Mouse (Mus musculus) hindbrain, embryonic 10.5 days (tissue): ENCODE measurements around the gene Lag3. TPM values are rescaled to one million over a fixed set of nuclear protein-coding genes. Genes with fewer than 3 reads are reported as not detected.
A peak's percentile ranks its signal among the peaks of the same experiment; 100 is the strongest.

Source experiments
- DNase-seq: peaks from one replicate; pipeline ENCODE4 v3.0.0-alpha.2; 2017; ENCODE audit warnings: low spot score
- H3K27ac ChIP-seq: fragments of 300-500 bp; sonication (generic); 2 replicates; pipeline ENCODE4 v1.5.1; 2016; ENCODE audit warnings: mild to moderate bottlenecking, moderate library complexity
- H3K27me3 ChIP-seq: fragments of 300-500 bp; sonication (generic); 2 replicates; pipeline ENCODE4 v1.6.1; 2016; ENCODE audit warnings: mild to moderate bottlenecking; ENCODE audit not compliant: poor library complexity, insufficient read depth, severe bottlenecking
- H3K36me3 ChIP-seq: fragments of 300-500 bp; sonication (generic); 2 replicates; pipeline ENCODE4 v1.6.1; 2016; ENCODE audit warnings: mild to moderate bottlenecking, moderate library complexity
- H3K4me1 ChIP-seq: fragments of 300-500 bp; sonication (generic); replicated peaks from 2 replicates; pipeline ENCODE4 v1.6.1; 2016; ENCODE audit warnings: mild to moderate bottlenecking
- H3K4me3 ChIP-seq: fragments of 300-500 bp; sonication (generic); 2 replicates; pipeline ENCODE4 v1.5.1; 2016; ENCODE audit warnings: mild to moderate bottlenecking, moderate library complexity
- H3K9me3 ChIP-seq: fragments of 300-500 bp; sonication (generic); 2 replicates; pipeline ENCODE4 v1.6.1; 2016; ENCODE audit warnings: mild to moderate bottlenecking, moderate library complexity
- WGBS: fragments of 180-500 bp; shearing (Covaris S2); methylation state at CpG from one replicate; pipeline ENCODE4 v1.1.7; 2016; 5-methylcytosine and 5-hydroxymethylcytosine counted together
- polyA plus RNA-seq: library from polyadenylated mRNA; unstranded; fragments of >200 nt; fragmentation: Nextera tagmentation; extraction: Ambion mirVana; gene quantifications from 2 replicates; pipeline ENCODE4 v1.2.1, GENCODE M21; 2016

The Lag3 gene
- polyA plus RNA-seq, 1 experiment from 2014 or later: 1.3 TPM

GRCm38 (mm10) chr6:124917518-124918330 is 6.2 kb upstream of the Lag3 start:
- Histone ChIP-seq H3K27ac (peak overlapping the region; percentile 100), H3K4me1 (peaks cover 88% of the 10 kb centered on the region), H3K4me3 (peak overlapping the region; percentile 90), H3K9me3 (no peaks in the 10 kb centered on the region), H3K27me3 (0 out of 2 replicates have a peak, but pooled peaks cover under 1% of the 10 kb centered on the region), H3K36me3 (peaks cover 29% of the 10 kb centered on the region)
- peak; percentile 92 for DNase-seq
- under 1% methylated on average over 86 of the region's 89 CpGs for WGBS

DNA sequence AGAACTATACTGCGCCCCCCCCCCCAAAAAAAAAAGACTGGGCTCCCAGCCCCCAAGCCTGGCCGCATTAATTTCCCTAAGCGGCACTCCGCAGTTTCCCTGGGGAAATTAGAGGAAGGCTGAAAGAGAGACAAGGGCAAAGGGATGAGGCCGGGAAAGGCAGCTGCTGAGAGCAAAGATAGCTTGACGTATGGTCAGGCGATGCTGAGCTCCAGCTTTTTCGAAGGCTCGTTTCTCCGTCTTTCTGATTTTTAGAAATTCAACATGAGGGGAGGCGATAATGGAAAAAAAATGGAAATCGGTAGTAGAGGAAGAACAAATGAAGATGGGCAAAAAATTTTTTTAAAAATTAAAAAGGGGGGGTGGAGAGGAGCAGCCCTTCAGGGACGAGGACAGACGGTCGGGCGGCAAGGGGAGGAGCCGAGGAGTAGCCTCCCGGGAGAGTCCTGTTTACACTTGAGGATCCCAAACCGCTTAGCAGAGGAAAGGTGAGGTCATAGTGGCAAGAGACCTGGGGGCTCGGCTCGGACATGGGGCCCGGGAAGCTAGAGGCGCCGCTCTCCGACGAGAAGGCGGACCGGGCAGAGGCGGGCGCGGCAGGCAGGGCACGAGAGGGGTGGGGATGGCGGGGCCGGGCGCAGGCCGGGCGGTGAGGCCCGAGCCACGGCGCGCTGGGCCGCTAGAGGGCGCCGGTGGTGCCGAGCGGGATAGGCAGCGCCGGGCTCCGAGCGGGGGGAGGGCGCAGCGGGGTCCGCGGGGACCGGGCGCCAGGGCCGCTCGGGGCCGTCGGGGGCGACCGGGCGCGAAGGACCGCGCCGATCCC is 5.4 kb upstream of the Lag3 start:
- peak; percentile 85 for DNase-seq
- peaks cover 83% of the 10 kb centered on the region for H3K4me1 ChIP-seq
- no peaks in the 10 kb centered on the region for H3K9me3 ChIP-seq
- peaks cover 8% of the 10 kb centered on the region; the same call in 1 of the 2 replicates for H3K27me3 ChIP-seq
- H3K36me3 ChIP-seq: peaks cover 32% of the 10 kb centered on the region
- peak overlapping the region; percentile 100 for H3K27ac ChIP-seq
- peak overlapping the region; percentile 90 for H3K4me3 ChIP-seq
- WGBS: under 1% methylated on average over 67 of the region's 67 CpGs

- peak; percentile 51 for DNase-seq
- WGBS: 7% methylated on average over 12 of the region's 12 CpGs
- H3K4me3 ChIP-seq: peak overlapping the region; percentile 90
- H3K4me1 ChIP-seq: peaks cover 81% of the 10 kb centered on the region
- peaks cover 16% of the 10 kb centered on the region for H3K27me3 ChIP-seq
- peak overlapping the region; percentile 100 for H3K27ac ChIP-seq
- H3K9me3 ChIP-seq: no peaks in the 10 kb centered on the region
- peaks cover 32% of the 10 kb centered on the region for H3K36me3 ChIP-seq
Observed at GRCm38 (mm10) chr6:124915942-124916694, 4.6 kb upstream of the Lag3 start.

DNA sequence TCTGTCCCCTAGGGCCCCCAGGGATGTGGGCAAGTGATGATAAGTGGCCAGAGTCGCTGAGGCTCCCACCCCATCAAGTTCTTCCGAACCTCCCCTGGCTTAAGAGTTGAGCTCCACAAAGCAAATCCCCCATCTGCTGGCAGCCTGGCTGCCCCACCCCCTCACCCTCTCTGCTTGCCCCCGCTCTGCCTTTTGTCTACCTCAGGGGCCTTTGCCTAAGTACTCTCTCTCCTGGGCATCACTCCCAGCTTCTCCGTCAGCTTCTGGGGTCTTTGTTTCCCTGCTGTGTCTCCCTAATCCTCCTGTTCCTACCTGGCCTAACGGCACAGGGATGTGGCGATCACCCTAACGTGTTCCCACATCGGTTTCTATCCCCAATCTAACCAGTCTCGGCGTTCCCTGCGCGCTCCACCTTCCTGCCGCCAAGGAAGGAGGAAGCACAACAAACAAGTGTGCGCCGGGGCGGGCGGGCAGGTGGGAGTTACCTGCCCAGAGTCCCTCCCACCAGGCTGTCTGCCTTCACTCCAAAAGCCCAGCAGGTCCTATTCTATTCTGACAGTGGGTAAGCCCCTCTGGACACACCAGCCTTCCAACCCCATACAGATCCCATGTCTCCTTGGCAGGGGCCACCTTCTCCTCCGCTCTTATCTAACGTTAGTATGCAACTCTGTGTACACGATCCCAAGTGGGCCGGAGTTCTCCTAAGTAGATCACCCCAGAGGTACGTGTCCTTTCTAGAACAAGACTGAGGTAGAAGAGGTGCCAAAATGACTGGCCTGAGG is 3.8 kb upstream of the Lag3 start:
- 12% methylated on average over 22 of the region's 22 CpGs for WGBS

GRCm38 (mm10) chr6:124914511-124914910 is 3.0 kb upstream of the Lag3 start:
- 81% methylated on average over 7 of the region's 7 CpGs for WGBS
- peaks cover 81% of the 10 kb centered on the region for H3K4me1 ChIP-seq
- peaks cover 32% of the 10 kb centered on the region for H3K36me3 ChIP-seq
- H3K27ac ChIP-seq: peak overlapping the region; percentile 100
- peaks cover 32% of the 10 kb centered on the region for H3K27me3 ChIP-seq
- peak overlapping the region; percentile 90 for H3K4me3 ChIP-seq
- no peaks in the 10 kb centered on the region for H3K9me3 ChIP-seq
- DNase-seq: no peak

More for the DNA sequence above, 3.8 kb upstream of the Lag3 start:
- Histone ChIP-seq H3K36me3 (peaks cover 32% of the 10 kb centered on the region), H3K27me3 (peaks cover 23% of the 10 kb centered on the region), H3K4me1 (peaks cover 81% of the 10 kb centered on the region), H3K9me3 (no peaks in the 10 kb centered on the region), H3K27ac (peak overlapping the region; percentile 100), H3K4me3 (peak overlapping the region; percentile 90)
- peak; percentile 42 for DNase-seq

GRCm38 (mm10) chr6:124913721-124914285 is 2.3 kb upstream of the Lag3 start:
- peak; percentile 38 for DNase-seq
- H3K36me3 ChIP-seq: peaks cover 32% of the 10 kb centered on the region
- peaks cover 39% of the 10 kb centered on the region for H3K27me3 ChIP-seq
- H3K4me3 ChIP-seq: peak overlapping the region; percentile 90; the same call in 1 of the 2 replicates
- peak overlapping the region; percentile 100 for H3K27ac ChIP-seq
- WGBS: 47% methylated on average over 14 of the region's 14 CpGs
- H3K9me3 ChIP-seq: no peaks in the 10 kb centered on the region
- peaks cover 76% of the 10 kb centered on the region for H3K4me1 ChIP-seq

DNA sequence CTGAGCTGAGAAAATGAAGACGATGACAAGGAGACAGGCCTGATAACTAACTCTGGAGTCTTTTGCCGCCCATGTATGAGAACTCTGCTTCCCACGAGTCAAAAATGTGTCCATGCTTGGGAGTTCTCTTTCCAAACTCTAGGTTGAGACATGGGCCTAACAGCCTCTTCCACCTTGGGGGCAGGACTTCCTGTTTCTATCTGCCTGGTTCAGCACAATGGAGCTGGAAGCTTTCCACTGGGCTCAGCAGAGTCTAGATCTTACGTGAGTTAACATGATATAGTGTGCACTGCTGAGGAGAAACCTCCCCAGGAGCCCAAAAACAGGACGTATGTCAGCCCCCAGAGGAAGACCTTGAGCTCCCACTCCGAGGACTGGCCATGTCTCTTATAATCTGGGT is 1.7 kb upstream of the Lag3 start:
- H3K4me3 ChIP-seq: peak overlapping the region; percentile 90; the same call in 1 of the 2 replicates
- H3K36me3 ChIP-seq: peaks cover 32% of the 10 kb centered on the region
- peaks cover 45% of the 10 kb centered on the region for H3K27me3 ChIP-seq
- H3K4me1 ChIP-seq: peaks cover 70% of the 10 kb centered on the region
- no peaks in the 10 kb centered on the region for H3K9me3 ChIP-seq
- WGBS: 65% methylated on average over 6 of the region's 6 CpGs
- DNase-seq: no peak
- 0 out of 2 replicates have a peak overlapping the region, but pooled peaks have one; percentile 100 for H3K27ac ChIP-seq

DNA sequence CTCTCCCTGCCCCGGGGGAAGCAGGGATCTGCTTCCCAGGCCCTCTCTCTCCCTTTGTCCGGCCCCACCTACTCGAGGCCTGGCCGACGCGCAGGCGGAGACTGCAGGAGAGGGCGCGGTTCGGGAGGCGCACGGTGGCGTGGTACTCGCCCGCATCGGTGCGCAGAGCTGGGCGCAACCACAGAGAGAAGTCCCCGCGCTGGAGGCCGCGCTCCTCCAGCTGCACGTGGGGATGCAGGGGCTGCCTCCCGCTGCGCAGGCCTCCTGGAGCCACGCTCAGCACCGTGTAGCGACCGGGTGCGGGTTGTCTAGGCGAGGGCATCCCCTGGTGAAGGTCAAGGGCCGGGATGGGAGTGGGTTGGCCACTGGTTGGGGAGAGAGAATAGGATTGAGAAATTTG is 1.5 kb downstream of the Lag3 start:
- Histone ChIP-seq H3K36me3 (peaks cover 27% of the 10 kb centered on the region), H3K27ac (peak overlapping the region; percentile 85), H3K4me1 (peaks cover 50% of the 10 kb centered on the region), H3K27me3 (peaks cover 49% of the 10 kb centered on the region), H3K4me3 (peak overlapping the region; percentile 44), H3K9me3 (no peaks in the 10 kb centered on the region)
- WGBS: 2% methylated on average over 32 of the region's 32 CpGs
- DNase-seq: peak; percentile 47

GRCm38 (mm10) chr6:124907767-124908166 is 3.7 kb downstream of the Lag3 start:
- peaks cover 49% of the 10 kb centered on the region for H3K27me3 ChIP-seq
- H3K36me3 ChIP-seq: peaks cover 4% of the 10 kb centered on the region
- no peak overlapping the region for H3K27ac ChIP-seq
- no peak for DNase-seq
- H3K4me1 ChIP-seq: peaks cover 48% of the 10 kb centered on the region
- H3K4me3 ChIP-seq: no peak overlapping the region
- no peaks in the 10 kb centered on the region for H3K9me3 ChIP-seq
- 92% methylated on average over 1 of the region's 1 CpGs for WGBS

- H3K9me3 ChIP-seq: no peaks in the 10 kb centered on the region
- peak; percentile 15 for DNase-seq
- H3K36me3 ChIP-seq: no peaks in the 10 kb centered on the region
- WGBS: 34% methylated on average over 16 of the region's 16 CpGs
- peak overlapping the region; percentile 98 for H3K27ac ChIP-seq
- H3K4me1 ChIP-seq: peaks cover 44% of the 10 kb centered on the region
- H3K4me3 ChIP-seq: peak overlapping the region; percentile 61
- peaks cover 25% of the 10 kb centered on the region for H3K27me3 ChIP-seq
Observed at GRCm38 (mm10) chr6:124904991-124905860, 6.3 kb downstream of the Lag3 start.
